Comparison of ENCODE assay signal across 8 mouse cellular contexts in genomic region chr11:114068390-114068789, GRCm38 (mm10). TPM values are rescaled to one million over a fixed set of nuclear protein-coding genes. Genes with fewer than 3 reads are reported as not detected.
DNase-seq lines count a peak whose midpoint lies in the region; ATAC-seq and TF ChIP-seq lines count a peak whose summit lies in the region.

No protein-coding gene starts in this region.

- H3K27ac ChIP-seq in forebrain, postnatal 0 days (ENCODE audit: low read depth, low read length): no peak overlapping the region
- H3K27ac ChIP-seq in hindbrain, embryonic 13.5 days: peak overlapping the region; percentile 64
- H3K27ac ChIP-seq in midbrain, embryonic 12.5 days (replicated peaks): peak overlapping the region; percentile 52; the same call in 1 of the 2 replicates

- ATAC-seq in forebrain, postnatal 0 days: peak; percentile 44; the same call in 1 of the 2 replicates
- ATAC-seq in hindbrain, embryonic 13.5 days (ENCODE audit: low FRiP score): peak; percentile 41
- ATAC-seq in midbrain, embryonic 12.5 days (ENCODE audit: low FRiP score, low read depth): peak; percentile 45; the same call in 1 of the 2 replicates
- no peak for ATAC-seq in monocyte, adult 5-6 weeks (replicated peaks; ENCODE audit: insufficient number of reproducible peaks, low FRiP score, low TSS enrichment, poor library complexity, severe bottlenecking)

- peak; percentile 84 for TF ChIP-seq CTCF in forebrain, postnatal 0 days (IDR thresholded peaks at IDR 0.05; ENCODE audit: low read depth)

- H3K9me3 ChIP-seq in forebrain, postnatal 0 days (ENCODE audit: low read length): no peaks in the 10 kb centered on the region
- H3K9me3 ChIP-seq in hindbrain, embryonic 13.5 days: no peaks in the 10 kb centered on the region
- H3K9me3 ChIP-seq in midbrain, embryonic 12.5 days: no peaks in the 10 kb centered on the region

- H3K27me3 ChIP-seq in forebrain, postnatal 0 days (ENCODE audit: insufficient read depth, low read length): no peaks in the 10 kb centered on the region
- peaks cover 20% of the 10 kb centered on the region for H3K27me3 ChIP-seq in hindbrain, embryonic 13.5 days
- peaks cover 65% of the 10 kb centered on the region for H3K27me3 ChIP-seq in midbrain, embryonic 12.5 days

- WGBS in forebrain, postnatal 0 days: 4% methylated on average over 5 of the region's 5 CpGs
- WGBS in hindbrain, embryonic 13.5 days: 0% methylated on average over 5 of the region's 5 CpGs
- 0% methylated on average over 5 of the region's 5 CpGs for WGBS in midbrain, embryonic 12.5 days

- H3K4me2 ChIP-seq in forebrain, postnatal 0 days (ENCODE audit: low read depth): no peak overlapping the region
- no peak overlapping the region; the same call in 1 of the 2 replicates for H3K4me2 ChIP-seq in hindbrain, embryonic 13.5 days
- peak overlapping the region; percentile 98 for H3K4me2 ChIP-seq in midbrain, embryonic 12.5 days (replicated peaks)

- H3K9ac ChIP-seq in forebrain, postnatal 0 days: no peak overlapping the region
- H3K9ac ChIP-seq in hindbrain, embryonic 13.5 days: no peak overlapping the region
- 0 out of 2 replicates have a peak overlapping the region, but pooled peaks have one; percentile 15 for H3K9ac ChIP-seq in midbrain, embryonic 12.5 days (replicated peaks)

- peak; percentile 45 for DNase-seq in Muller cell, postnatal 12 days (ENCODE audit: inconsistent ontology term)
- peak; percentile 74 for DNase-seq in adrenal gland, postnatal 14 days
- DNase-seq in forebrain, postnatal 0 days: peak; percentile 80
- DNase-seq in left cerebral cortex, postnatal 14 days (ENCODE audit: low spot score in 2 of 2): peak; percentile 51 to 72
- peak; percentile 18 for DNase-seq in skeletal muscle tissue, adult 2 months (ENCODE audit: low read depth, low spot score)

- H3K36me3 ChIP-seq in forebrain, postnatal 0 days (ENCODE audit: insufficient read depth): no peaks in the 10 kb centered on the region
- no peaks in the 10 kb centered on the region for H3K36me3 ChIP-seq in hindbrain, embryonic 13.5 days
- no peaks in the 10 kb centered on the region for H3K36me3 ChIP-seq in midbrain, embryonic 12.5 days

- peaks cover 9% of the 10 kb centered on the region for H3K4me1 ChIP-seq in forebrain, postnatal 0 days (ENCODE audit: insufficient read depth)
- peaks cover 56% of the 10 kb centered on the region for H3K4me1 ChIP-seq in hindbrain, embryonic 13.5 days (replicated peaks)
- H3K4me1 ChIP-seq in midbrain, embryonic 12.5 days: peaks cover 39% of the 10 kb centered on the region

- H3K4me3 ChIP-seq in forebrain, postnatal 0 days (ENCODE audit: low read depth, low read length): no peak overlapping the region
- H3K4me3 ChIP-seq in hindbrain, embryonic 13.5 days: no peak overlapping the region
- H3K4me3 ChIP-seq in midbrain, embryonic 12.5 days: no peak overlapping the region

- intact Hi-C loops in left cerebral cortex, postnatal 14 days (cut with DNase I): loop anchor here (5.0 kb wide), 4 partner anchors 129 to 569 kb away; no protein-coding TSS in a partner anchor

RNA-seq across cellular contexts. Expression of gene Sdk2, which starts 1.5 kb away (rescaled TPM):
- total RNA-seq in adrenal gland, postnatal 14 days (2021): 2.9 and 4.4 TPM in 2 replicates
- total RNA-seq in forebrain, postnatal 0 days (2014; rRNA removed): 14.1 and 18.5 TPM in 2 replicates
- polyA plus RNA-seq in forebrain, postnatal 0 days (2015; fragmentation: Nextera tagmentation; extraction: Ambion mirVana): 0.79 and 1.9 TPM in 2 replicates
- 4.2 TPM in 2 replicates for polyA plus RNA-seq in hindbrain, embryonic 13.5 days (2015; fragmentation: Nextera tagmentation; extraction: Ambion mirVana)
- total RNA-seq in left cerebral cortex, postnatal 14 days (2021): 10 to 100 TPM; 34.7 to 44.8 TPM
- polyA plus RNA-seq in midbrain, embryonic 12.5 days (2016; fragmentation: Nextera tagmentation; extraction: Ambion mirVana): 7.1 and 7.2 TPM in 2 replicates
- total RNA-seq in monocyte, adult 5-6 weeks (2017): under 0.01 to 0.19 TPM in 2 of 3 replicates, not detected in the other

Comparison
In these comparisons a context has a peak if more than half of its experiments do, and no peak if none do; other contexts are left out.
1. DNase-seq: peak in every context shown above with its lines; median percentile 80 in forebrain, postnatal 0 days; 74 in adrenal gland, postnatal 14 days; 62 in left cerebral cortex, postnatal 14 days; 45 in Muller cell, postnatal 12 days; 18 in skeletal muscle tissue, adult 2 months.